Mouse (Mus musculus): ENCODE results near the gene Gm21725.
"Not testable (repeated sequence)": the region's sequence is repeated elsewhere in the genome, so short reads cannot be mapped to it uniquely, and the experiment has no call there.

The Gm21725 gene

GRCm38 (mm10) chrY:13348963-13349362, at the start of gene Gm21725:
Gene Gm21725 (minus strand): TSS chrY:13349063.
- not testable (repeated sequence) for DNase-seq (ENCODE audit: low spot score in 2 of 2)

All from frontal cortex, postnatal 10 days (tissue).